ENCODE assay signal across 8 mouse cellular contexts in genomic region chr11:79703885-79704291, GRCm38 (mm10).
DNase-seq lines count a peak whose midpoint lies in the region; ATAC-seq and TF ChIP-seq lines count a peak whose summit lies in the region.

No protein-coding gene starts in this region.

- peaks cover 7% of the 10 kb centered on the region; the same call in 1 of the 2 replicates for H3K36me3 ChIP-seq in liver, embryonic 12.5 days
- 0 out of 2 replicates have a peak, but pooled peaks cover 5% of the 10 kb centered on the region for H3K36me3 ChIP-seq in neural tube, embryonic 13.5 days

- H3K9ac ChIP-seq in liver, embryonic 12.5 days: peak overlapping the region; percentile 90
- peak overlapping the region; percentile 94 for H3K9ac ChIP-seq in neural tube, embryonic 13.5 days

- H3K27ac ChIP-seq in gastrocnemius, adult 2 months: peak overlapping the region; percentile 99
- H3K27ac ChIP-seq in liver, embryonic 12.5 days: peak overlapping the region; percentile 95
- H3K27ac ChIP-seq in neural tube, embryonic 13.5 days (replicated peaks): peak overlapping the region; percentile 99

- DNase-seq in gastrocnemius, adult 2 months: no peak
- DNase-seq in gastrocnemius, postnatal 14 days: no peak
- DNase-seq in 416B (ENCODE audit: low read depth): peak; percentile 75
- DNase-seq in c-Kit-negative CD71-positive TER-119-positive erythroid progenitor cells, embryonic 14.5 days (ENCODE audit: low read depth, low spot score): peak; percentile 37
- DNase-seq in urinary bladder, postnatal 10 days (ENCODE audit: low spot score): no peak

- H3K9me3 ChIP-seq in liver, embryonic 12.5 days (replicated peaks): no peaks in the 10 kb centered on the region
- H3K9me3 ChIP-seq in neural tube, embryonic 13.5 days: no peaks in the 10 kb centered on the region

- intact Hi-C loops in gastrocnemius, adult 2 months (cut with DNase I): loop anchor here (5.0 kb wide), 1 partner anchor 138 kb away; no protein-coding TSS in a partner anchor
- intact Hi-C loops in gastrocnemius, postnatal 14 days (cut with DNase I; ENCODE audit: low total_unique reads): no loop called here

- H3K27me3 ChIP-seq in liver, embryonic 12.5 days (replicated peaks): peaks cover 10% of the 10 kb centered on the region
- peaks cover 2% of the 10 kb centered on the region; the same call in 1 of the 2 replicates for H3K27me3 ChIP-seq in neural tube, embryonic 13.5 days

- H3K4me1 ChIP-seq in liver, embryonic 12.5 days: peaks cover 42% of the 10 kb centered on the region
- H3K4me1 ChIP-seq in neural tube, embryonic 13.5 days (replicated peaks): peaks cover 34% of the 10 kb centered on the region

- H3K4me3 ChIP-seq in gastrocnemius, adult 2 months: peak overlapping the region; percentile 97
- peak overlapping the region; percentile 80 for H3K4me3 ChIP-seq in liver, embryonic 12.5 days
- H3K4me3 ChIP-seq in neural tube, embryonic 13.5 days: peak overlapping the region; percentile 77

- peak overlapping the region; percentile 79 for H3K4me2 ChIP-seq in liver, embryonic 12.5 days
- peak overlapping the region; percentile 74 for H3K4me2 ChIP-seq in neural tube, embryonic 13.5 days

- peak; percentile 8 to 21; a peak in 1 of 4 replicates for ATAC-seq in hematopoietic stem cell, adult 5-6 weeks (replicated peaks in 1 of 2; ENCODE audit: insufficient read depth in 1 of 2, low FRiP score in 2 of 2, low TSS enrichment in 1 of 2, low read depth in 1 of 2, poor library complexity in 2 of 2, severe bottlenecking in 2 of 2)
- ATAC-seq in liver, embryonic 12.5 days: peak; percentile 52
- peak; percentile 74 for ATAC-seq in neural tube, embryonic 13.5 days (ENCODE audit: low read depth)

- under 1% methylated on average over 27 of the region's 27 CpGs for WGBS in liver, embryonic 12.5 days (ENCODE audit: insufficient replicate concordance)
- WGBS in neural tube, embryonic 13.5 days: under 1% methylated on average over 27 of the region's 27 CpGs

- no peak for TF ChIP-seq CTCF in gastrocnemius, adult 2 months (IDR thresholded peaks at IDR 0.05)

Comparison
In these comparisons a context has a peak if more than half of its experiments do, and no peak if none do; other contexts are left out.
1. DNase-seq: peak in 416B (single experiment) and c-Kit-negative CD71-positive TER-119-positive erythroid progenitor cells, embryonic 14.5 days (single experiment); none in gastrocnemius, adult 2 months (single experiment), gastrocnemius, postnatal 14 days (single experiment) and urinary bladder, postnatal 10 days (single experiment).
2. ATAC-seq: peak in every context shown above with its lines; median percentile 74 in neural tube, embryonic 13.5 days; 52 in liver, embryonic 12.5 days; 14 in hematopoietic stem cell, adult 5-6 weeks.
3. Peak in every context shown above with its lines, with median percentiles within 50 percentile points of each other: H3K27ac ChIP-seq and H3K4me3 ChIP-seq.